Mouse (Mus musculus) lung, embryonic 16.5 days (tissue): ENCODE measurements around the gene Psmc4. TPM values are rescaled to one million over a fixed set of nuclear protein-coding genes. Genes with fewer than 3 reads are reported as not detected.

Experiments
- ATAC-seq: fragments of 200-750 bp; cut with Nextera tagmentation; 2 replicates; pipeline ENCODE4 v1.8.0; 2017; ENCODE audit warnings: low read depth, mild to moderate bottlenecking, moderate library complexity
- H3K27ac ChIP-seq: fragments of 300-500 bp; sonication (generic); 2 replicates; pipeline ENCODE4 v1.5.1; 2014; ENCODE audit warnings: mild to moderate bottlenecking, control low read depth, low read length
- H3K27me3 ChIP-seq: fragments of 300-500 bp; sonication (generic); 2 replicates; pipeline ENCODE4 v1.6.1; 2014; ENCODE audit warnings: low read depth, low read length, mixed read lengths; ENCODE audit not compliant: control insufficient read depth, insufficient read depth
- H3K36me3 ChIP-seq: fragments of 300-500 bp; sonication (generic); 2 replicates; pipeline ENCODE4 v1.6.1; 2014; ENCODE audit warnings: low read length; ENCODE audit not compliant: control insufficient read depth, insufficient read depth
- H3K4me1 ChIP-seq: fragments of 300-500 bp; sonication (generic); replicated peaks from 2 replicates; pipeline ENCODE4 v1.6.1; 2014; ENCODE audit warnings: low read length, mixed read lengths; ENCODE audit not compliant: control insufficient read depth, insufficient read depth
- H3K4me2 ChIP-seq: fragments of 300-500 bp; sonication (generic); 2 replicates; pipeline ENCODE4 v1.6.1; 2014; ENCODE audit warnings: low read depth, low read length, control low read depth
- H3K4me3 ChIP-seq: fragments of 300-500 bp; sonication (generic); 2 replicates; pipeline ENCODE4 v1.5.1; 2014; ENCODE audit warnings: mild to moderate bottlenecking, low read length, control low read depth
- H3K9ac ChIP-seq: fragments of 300-500 bp; sonication (generic); 2 replicates; pipeline ENCODE4 v1.6.1; 2014; ENCODE audit warnings: low read length, control low read depth
- H3K9me3 ChIP-seq: fragments of 300-500 bp; sonication (generic); 2 replicates; pipeline ENCODE4 v1.6.1; 2016; ENCODE audit warnings: low read length; ENCODE audit not compliant: control insufficient read depth
- WGBS: fragments of 180-500 bp; shearing (Covaris S2); extraction: QIAGEN DNeasy Blood & Tissue Kit; methylation state at CpG from one replicate; pipeline ENCODE4 v1.1.7; 2014; 5-methylcytosine and 5-hydroxymethylcytosine counted together
- polyA plus RNA-seq: library from polyadenylated mRNA; unstranded; fragments of >200 nt; fragmentation: Nextera tagmentation; extraction: Ambion mirVana; gene quantifications from 2 replicates; pipeline ENCODE4 v1.2.1, GENCODE M21; 2015

Gene Psmc4
- polyA plus RNA-seq, 1 experiment from 2014 or later: 256 TPM

- WGBS: 85% methylated on average over 1 of the region's 1 CpGs
- Histone ChIP-seq H3K36me3 (no peaks in the 10 kb centered on the region), H3K9me3 (no peaks in the 10 kb centered on the region; the same call in 1 of the 2 replicates), H3K27me3 (no peaks in the 10 kb centered on the region), H3K9ac (no peak overlapping the region), H3K4me3 (no peak overlapping the region), H3K4me1 (no peaks in the 10 kb centered on the region), H3K27ac (no peak overlapping the region), H3K4me2 (no peak overlapping the region)
- no peak for ATAC-seq
Measured at GRCm38 (mm10) chr7:28059972-28060371, 10.1 kb upstream of the Psmc4 start.

- Histone ChIP-seq H3K9me3 (no peaks in the 10 kb centered on the region), H3K4me1 (peaks cover 5% of the 10 kb centered on the region), H3K9ac (no peak overlapping the region), H3K4me3 (no peak overlapping the region), H3K36me3 (peaks cover 4% of the 10 kb centered on the region), H3K4me2 (no peak overlapping the region), H3K27me3 (no peaks in the 10 kb centered on the region), H3K27ac (peak overlapping the region; percentile 74)
- peak; percentile 52 for ATAC-seq
- 51% methylated on average over 6 of the region's 6 CpGs for WGBS
Measured at GRCm38 (mm10) chr7:28053046-28053930, 3.4 kb upstream of the Psmc4 start.

- Histone ChIP-seq H3K27me3 (no peaks in the 10 kb centered on the region), H3K36me3 (peaks cover 28% of the 10 kb centered on the region), H3K27ac (no peak overlapping the region), H3K4me1 (peaks cover 5% of the 10 kb centered on the region), H3K4me2 (peak overlapping the region; percentile 39), H3K9me3 (no peaks in the 10 kb centered on the region), H3K4me3 (peak overlapping the region; percentile 14), H3K9ac (peak overlapping the region; percentile 63)
- WGBS: 52% methylated on average over 17 of the region's 17 CpGs
- no peak for ATAC-seq
Measured at GRCm38 (mm10) chr7:28050584-28050983, 683 bp upstream of the Psmc4 start.

- Histone ChIP-seq H3K4me1 (peaks cover 5% of the 10 kb centered on the region), H3K9me3 (no peaks in the 10 kb centered on the region), H3K27ac (no peak overlapping the region), H3K9ac (no peak overlapping the region), H3K4me3 (no peak overlapping the region), H3K36me3 (peaks cover 57% of the 10 kb centered on the region), H3K4me2 (no peak overlapping the region), H3K27me3 (no peaks in the 10 kb centered on the region)
- 80% methylated on average over 4 of the region's 4 CpGs for WGBS
- ATAC-seq: no peak
Measured at GRCm38 (mm10) chr7:28044524-28044923, 5.4 kb downstream of the Psmc4 start.

GRCm38 (mm10) chr7:28014445-28014810 is 35.5 kb downstream of the Psmc4 start:
- Histone ChIP-seq H3K4me2 (peak overlapping the region; percentile 69), H3K27me3 (no peaks in the 10 kb centered on the region), H3K9me3 (peaks cover 5% of the 10 kb centered on the region), H3K9ac (peak overlapping the region; percentile 90), H3K36me3 (no peaks in the 10 kb centered on the region), H3K4me3 (peak overlapping the region; percentile 75), H3K27ac (no peak overlapping the region), H3K4me1 (peaks cover 4% of the 10 kb centered on the region)
- peak; percentile 31; the same call in 1 of the 2 replicates for ATAC-seq
- 19% methylated on average over 7 of the region's 7 CpGs for WGBS

GRCm38 (mm10) chr7:28013549-28014444 is 36.1 kb downstream of the Psmc4 start, which contains the start of gene Zfp850:
TSS of gene Zfp850 (minus strand) at chr7:28014115.
- Histone ChIP-seq H3K4me1 (peaks cover 4% of the 10 kb centered on the region), H3K9ac (peak within 1 kb of the TSS; percentile 90), H3K27me3 (no peaks in the 10 kb centered on the region), H3K4me3 (peak within 1 kb of the TSS; percentile 75), H3K36me3 (no peaks in the 10 kb centered on the region), H3K4me2 (peak within 1 kb of the TSS; percentile 69), H3K9me3 (peaks cover 4% of the 10 kb centered on the region), H3K27ac (peak within 1 kb of the TSS; percentile 69)
- under 1% methylated on average over 47 of the region's 47 CpGs for WGBS
- ATAC-seq: peak; percentile 97

- Histone ChIP-seq H3K4me1 (peaks cover 4% of the 10 kb centered on the region), H3K36me3 (peaks cover 8% of the 10 kb centered on the region), H3K4me3 (no peak overlapping the region), H3K27ac (no peak overlapping the region), H3K9ac (no peak overlapping the region), H3K4me2 (no peak overlapping the region), H3K27me3 (no peaks in the 10 kb centered on the region), H3K9me3 (no peaks in the 10 kb centered on the region)
- 91% methylated on average over 3 of the region's 3 CpGs for WGBS
- ATAC-seq: no peak
Measured at GRCm38 (mm10) chr7:28010271-28010670, 39.6 kb downstream of the Psmc4 start.
